Mouse (Mus musculus): ENCODE data around the gene Cep170. TPM values are rescaled to one million over a fixed set of nuclear protein-coding genes. Genes with fewer than 3 reads are reported as not detected.

Cep170 gene
- polyA plus RNA-seq, 1 experiment = 62.2 TPM

GRCm38 (mm10) chr1:176798673-176799072 lies 15.2 kb downstream of the Cep170 start:
- H3K4me1 ChIP-seq (ENCODE audit: control insufficient read depth, insufficient read depth, low read length) = no peaks in the 10 kb centered on the region
- H3K4me3 ChIP-seq (ENCODE audit: control insufficient read depth, low read depth, low read length) = no peak overlapping the region
- no peak for TF ChIP-seq CTCF (IDR thresholded peaks at IDR 0.05; ENCODE audit: control insufficient read depth, insufficient read depth, insufficient replicate concordance, low read depth, low read length)
- TF ChIP-seq POLR2A (IDR thresholded peaks at IDR 0.05; ENCODE audit: control insufficient read depth, low read depth, low read length) = no peak
- no peak overlapping the region for H3K27ac ChIP-seq (ENCODE audit: control insufficient read depth, insufficient read depth, low read depth, low read length)
- H3K27me3 ChIP-seq (ENCODE audit: control insufficient read depth, insufficient read depth, low read length) = no peaks in the 10 kb centered on the region
- no peaks in the 10 kb centered on the region for H3K36me3 ChIP-seq (ENCODE audit: control insufficient read depth, insufficient read depth, low read length)

DNA sequence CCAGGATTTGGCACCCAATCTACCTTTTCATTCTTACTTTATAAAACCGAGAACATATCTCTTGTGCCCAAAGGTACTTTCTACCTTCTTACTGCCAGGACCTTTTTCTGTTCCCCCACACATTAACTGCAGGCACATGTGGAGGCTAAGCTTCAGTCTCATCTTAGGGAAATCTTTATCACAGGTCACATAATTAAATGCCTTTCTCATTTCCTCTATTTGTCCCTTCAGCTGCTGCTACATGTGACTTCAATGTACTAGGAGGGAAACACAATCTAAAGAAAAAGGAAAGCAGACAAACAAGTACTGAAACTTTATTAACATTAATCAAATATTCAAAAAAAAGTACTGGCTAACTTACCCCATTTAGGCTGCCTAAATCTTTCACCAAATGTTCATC lies 21.7 kb downstream of the Cep170 start:
- Histone ChIP-seq H3K27me3 (ENCODE audit: control insufficient read depth, insufficient read depth, low read length) (no peaks in the 10 kb centered on the region), H3K4me1 (ENCODE audit: control insufficient read depth, insufficient read depth, low read length) (no peaks in the 10 kb centered on the region), H3K27ac (ENCODE audit: control insufficient read depth, insufficient read depth, low read depth, low read length) (no peak overlapping the region), H3K4me3 (ENCODE audit: control insufficient read depth, low read depth, low read length) (no peak overlapping the region), H3K36me3 (ENCODE audit: control insufficient read depth, insufficient read depth, low read length) (peaks cover 1% of the 10 kb centered on the region; the same call in 1 of the 2 replicates)
- TF ChIP-seq POLR2A (IDR thresholded peaks at IDR 0.05; ENCODE audit: control insufficient read depth, low read depth, low read length) (no peak), CTCF (IDR thresholded peaks at IDR 0.05; ENCODE audit: control insufficient read depth, insufficient read depth, insufficient replicate concordance, low read depth, low read length) (no peak)

DNA sequence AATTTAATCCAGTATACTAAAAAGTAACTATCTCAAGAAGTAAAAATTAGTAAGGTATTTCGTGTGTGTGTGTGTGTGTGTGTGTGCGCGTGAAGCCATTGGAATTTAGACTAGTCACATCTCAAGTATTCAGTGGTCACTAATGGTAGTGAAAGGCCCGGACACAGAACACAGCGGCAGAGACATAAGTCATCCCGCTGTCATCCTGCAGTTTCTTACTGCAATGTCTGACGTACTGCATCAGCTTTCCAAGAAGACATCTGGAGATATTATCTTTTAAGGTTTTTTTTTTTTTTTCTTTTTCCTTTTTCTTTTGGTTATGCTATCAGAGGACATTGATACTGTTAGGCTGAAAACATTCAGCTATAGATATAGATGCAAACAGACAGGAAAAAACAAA lies 24.5 kb downstream of the Cep170 start:
- no peaks in the 10 kb centered on the region for H3K27me3 ChIP-seq (ENCODE audit: control insufficient read depth, insufficient read depth, low read length)
- no peak overlapping the region for H3K27ac ChIP-seq (ENCODE audit: control insufficient read depth, insufficient read depth, low read depth, low read length)
- H3K36me3 ChIP-seq (ENCODE audit: control insufficient read depth, insufficient read depth, low read length) = peaks cover 1% of the 10 kb centered on the region; the same call in 1 of the 2 replicates
- TF ChIP-seq CTCF (IDR thresholded peaks at IDR 0.05; ENCODE audit: control insufficient read depth, insufficient read depth, insufficient replicate concordance, low read depth, low read length) (no peak), POLR2A (IDR thresholded peaks at IDR 0.05; ENCODE audit: control insufficient read depth, low read depth, low read length) (no peak)
- no peaks in the 10 kb centered on the region for H3K4me1 ChIP-seq (ENCODE audit: control insufficient read depth, insufficient read depth, low read length)
- H3K4me3 ChIP-seq (ENCODE audit: control insufficient read depth, low read depth, low read length) = no peak overlapping the region

- TF ChIP-seq POLR2A (IDR thresholded peaks at IDR 0.05; ENCODE audit: control insufficient read depth, low read depth, low read length) (no peak), CTCF (IDR thresholded peaks at IDR 0.05; ENCODE audit: control insufficient read depth, insufficient read depth, insufficient replicate concordance, low read depth, low read length) (no peak)
- Histone ChIP-seq H3K27ac (ENCODE audit: control insufficient read depth, insufficient read depth, low read depth, low read length) (no peak overlapping the region), H3K4me1 (ENCODE audit: control insufficient read depth, insufficient read depth, low read length) (no peaks in the 10 kb centered on the region), H3K4me3 (ENCODE audit: control insufficient read depth, low read depth, low read length) (no peak overlapping the region), H3K27me3 (ENCODE audit: control insufficient read depth, insufficient read depth, low read length) (no peaks in the 10 kb centered on the region), H3K36me3 (ENCODE audit: control insufficient read depth, insufficient read depth, low read length) (peaks cover 2% of the 10 kb centered on the region; the same call in 1 of the 2 replicates)
These were observed 39.3 kb downstream of the Cep170 start for GRCm38 (mm10) chr1:176774533-176774932.

- no peak overlapping the region for H3K4me3 ChIP-seq (ENCODE audit: control insufficient read depth, low read depth, low read length)
- no peaks in the 10 kb centered on the region for H3K4me1 ChIP-seq (ENCODE audit: control insufficient read depth, insufficient read depth, low read length)
- H3K36me3 ChIP-seq (ENCODE audit: control insufficient read depth, insufficient read depth, low read length) = no peaks in the 10 kb centered on the region
- H3K27ac ChIP-seq (ENCODE audit: control insufficient read depth, insufficient read depth, low read depth, low read length) = no peak overlapping the region
- H3K27me3 ChIP-seq (ENCODE audit: control insufficient read depth, insufficient read depth, low read length) = no peaks in the 10 kb centered on the region
- TF ChIP-seq CTCF (IDR thresholded peaks at IDR 0.05; ENCODE audit: control insufficient read depth, insufficient read depth, insufficient replicate concordance, low read depth, low read length) (no peak), POLR2A (IDR thresholded peaks at IDR 0.05; ENCODE audit: control insufficient read depth, low read depth, low read length) (no peak)
These were observed 51.6 kb downstream of the Cep170 start for GRCm38 (mm10) chr1:176762295-176762694.

GRCm38 (mm10) chr1:176760673-176761072 lies 53.2 kb downstream of the Cep170 start:
- no peak overlapping the region for H3K4me3 ChIP-seq (ENCODE audit: control insufficient read depth, low read depth, low read length)
- TF ChIP-seq POLR2A (IDR thresholded peaks at IDR 0.05; ENCODE audit: control insufficient read depth, low read depth, low read length) (no peak), CTCF (IDR thresholded peaks at IDR 0.05; ENCODE audit: control insufficient read depth, insufficient read depth, insufficient replicate concordance, low read depth, low read length) (no peak)
- no peaks in the 10 kb centered on the region for H3K27me3 ChIP-seq (ENCODE audit: control insufficient read depth, insufficient read depth, low read length)
- H3K27ac ChIP-seq (ENCODE audit: control insufficient read depth, insufficient read depth, low read depth, low read length) = no peak overlapping the region
- H3K36me3 ChIP-seq (ENCODE audit: control insufficient read depth, insufficient read depth, low read length) = peaks cover 4% of the 10 kb centered on the region; the same call in 1 of the 2 replicates
- no peaks in the 10 kb centered on the region for H3K4me1 ChIP-seq (ENCODE audit: control insufficient read depth, insufficient read depth, low read length)

DNA sequence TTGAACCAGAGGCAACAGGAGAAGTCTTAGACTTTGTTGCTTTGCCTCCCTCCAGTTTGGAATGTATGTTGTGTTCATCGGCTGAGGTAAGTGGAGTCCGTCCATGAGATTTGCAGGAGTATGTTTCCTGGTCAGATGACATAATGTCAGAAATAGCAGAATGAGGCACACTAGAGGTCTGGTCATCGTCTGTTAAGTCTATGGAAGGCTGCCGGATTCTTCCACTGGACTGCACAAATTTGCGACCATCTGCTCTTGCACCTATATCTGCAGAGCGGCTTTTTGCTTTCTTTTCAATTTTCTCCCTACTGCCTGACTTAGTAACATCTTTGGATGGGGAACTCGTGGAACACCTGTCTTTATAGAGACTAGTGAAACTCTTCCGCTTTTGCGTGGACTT lies 58.3 kb downstream of the Cep170 start:
- TF ChIP-seq CTCF (IDR thresholded peaks at IDR 0.05; ENCODE audit: control insufficient read depth, insufficient read depth, insufficient replicate concordance, low read depth, low read length) (no peak), POLR2A (IDR thresholded peaks at IDR 0.05; ENCODE audit: control insufficient read depth, low read depth, low read length) (no peak)
- H3K27ac ChIP-seq (ENCODE audit: control insufficient read depth, insufficient read depth, low read depth, low read length) = peak overlapping the region; percentile 54; the same call in 1 of the 2 replicates
- no peaks in the 10 kb centered on the region for H3K27me3 ChIP-seq (ENCODE audit: control insufficient read depth, insufficient read depth, low read length)
- no peaks in the 10 kb centered on the region for H3K4me1 ChIP-seq (ENCODE audit: control insufficient read depth, insufficient read depth, low read length)
- peak overlapping the region; percentile 87 for H3K4me3 ChIP-seq (ENCODE audit: control insufficient read depth, low read depth, low read length)
- peaks cover 7% of the 10 kb centered on the region for H3K36me3 ChIP-seq (ENCODE audit: control insufficient read depth, insufficient read depth, low read length)

Measured in testis, adult 2 months (tissue).